Mouse (Mus musculus) small intestine, adult 2 months (tissue): ENCODE measurements around the gene Dse. TPM values are rescaled to one million over a fixed set of nuclear protein-coding genes. Genes with fewer than 3 reads are reported as not detected.

Source experiments
- H3K27ac ChIP-seq: fragments of 200-500 bp; 2 replicates; pipeline ENCODE4 v1.5.1; 2012; ENCODE audit warnings: low read depth, low read length, control low read depth, inconsistent platforms; ENCODE audit not compliant: insufficient read depth
- H3K27me3 ChIP-seq: fragments of 200-500 bp; 2 replicates; pipeline ENCODE4 v1.6.1; 2012; ENCODE audit warnings: mild to moderate bottlenecking, moderate library complexity, low read length, inconsistent platforms; ENCODE audit not compliant: control insufficient read depth, insufficient read depth
- H3K36me3 ChIP-seq: fragments of 200-500 bp; 2 replicates; pipeline ENCODE4 v1.6.1; 2012; ENCODE audit warnings: mild to moderate bottlenecking, low read length, control low read depth, inconsistent platforms; ENCODE audit not compliant: control insufficient read depth, insufficient read depth
- H3K4me1 ChIP-seq: fragments of 200-500 bp; 2 replicates; pipeline ENCODE4 v1.6.1; 2012; ENCODE audit warnings: low read length, inconsistent platforms, mixed read lengths; ENCODE audit not compliant: control insufficient read depth, insufficient read depth, insufficient read length
- H3K4me3 ChIP-seq: fragments of 200-500 bp; 2 replicates; pipeline ENCODE4 v1.5.1; 2012; ENCODE audit warnings: low read depth, mild to moderate bottlenecking, control low read depth, inconsistent platforms, low read length, moderate library complexity
- CTCF ChIP-seq: fragments of 200-500 bp; IDR thresholded peaks from 2 replicates; pipeline ENCODE4 v1.5.1; 2012; ENCODE audit warnings: low read depth, mild to moderate bottlenecking, control low read depth, inconsistent platforms, low read length, moderate library complexity, mixed read lengths; ENCODE audit not compliant: insufficient replicate concordance, insufficient read length; ENCODE audit errors: extremely low read depth
- POLR2A ChIP-seq: fragments of 200-500 bp; IDR thresholded peaks from 2 replicates; pipeline ENCODE4 v1.6.1; 2012; ENCODE audit warnings: low read depth, mild to moderate bottlenecking, control low read depth, inconsistent platforms, low read length, moderate library complexity
- WGBS: fragments of 180-500 bp; shearing (Covaris S2); methylation state at CpG from one replicate; pipeline ENCODE4 v1.1.7; 2018; 5-methylcytosine and 5-hydroxymethylcytosine counted together
- polyA plus RNA-seq: library from polyadenylated mRNA; depleted of rRNA; stranded (reverse); fragments of >200 nt; gene quantifications from 2 replicates; pipeline ENCODE4 v1.2.3, GENCODE M21; 2012

Gene Dse
- polyA plus RNA-seq, 1 experiment, result 3.2 TPM

- Histone ChIP-seq H3K36me3 (no peaks in the 10 kb centered on the region), H3K27me3 (no peaks in the 10 kb centered on the region), H3K27ac (no peak overlapping the region), H3K4me1 (no peaks in the 10 kb centered on the region), H3K4me3 (no peak overlapping the region)
- 25% methylated on average over 3 of the region's 3 CpGs for WGBS
- TF ChIP-seq POLR2A (no peak), CTCF (no peak)
Observed at GRCm38 (mm10) chr10:34235384-34235783, 27.9 kb upstream of the Dse start.

DNA sequence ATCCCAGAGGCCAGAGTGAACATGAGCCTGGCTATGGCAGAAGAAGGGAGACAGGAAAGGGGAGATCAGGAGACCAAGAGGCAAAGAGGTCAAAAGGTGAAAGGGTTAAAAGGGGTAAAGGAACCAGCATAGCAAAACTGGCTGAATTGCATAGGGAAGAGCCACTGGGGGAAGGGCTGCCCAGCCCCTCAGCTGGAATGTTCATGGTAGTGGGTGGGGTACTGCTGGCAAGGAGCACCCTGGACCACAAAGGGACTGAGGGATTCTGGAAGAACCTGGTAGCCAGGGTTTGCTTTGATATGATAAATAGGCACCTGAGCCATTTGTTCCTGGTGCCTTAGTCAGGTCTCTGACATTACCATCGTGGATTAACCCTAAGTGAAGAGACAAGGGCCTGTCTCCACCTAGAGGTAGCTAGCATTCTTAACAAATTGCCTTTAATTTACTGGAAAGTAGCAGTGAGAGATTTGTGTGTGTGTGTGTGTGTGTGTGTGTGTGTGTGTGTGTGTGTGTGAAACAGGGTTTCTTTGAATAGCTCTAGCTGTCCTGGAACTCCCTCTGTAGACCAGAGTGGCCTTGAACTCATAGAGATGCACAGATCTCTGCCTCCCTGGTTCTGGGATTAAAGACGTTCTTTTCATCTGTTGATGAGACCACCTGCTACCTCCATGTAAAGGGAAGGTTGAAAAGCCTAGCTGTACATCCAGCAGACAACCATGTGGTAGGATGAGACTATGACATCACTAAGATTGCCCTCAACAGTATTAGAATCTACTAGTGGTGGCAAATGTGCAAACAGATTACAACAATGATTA, 26.6 kb upstream of the Dse start:
- no peaks in the 10 kb centered on the region for H3K36me3 ChIP-seq
- H3K4me3 ChIP-seq, result no peak overlapping the region
- H3K27ac ChIP-seq, result no peak overlapping the region
- TF ChIP-seq POLR2A (no peak), CTCF (no peak)
- H3K4me1 ChIP-seq, result no peaks in the 10 kb centered on the region
- H3K27me3 ChIP-seq, result no peaks in the 10 kb centered on the region
- 30% methylated on average over 2 of the region's 2 CpGs for WGBS

GRCm38 (mm10) chr10:34233418-34233817, 25.9 kb upstream of the Dse start:
- no peak overlapping the region for H3K27ac ChIP-seq
- no peaks in the 10 kb centered on the region for H3K36me3 ChIP-seq
- no peaks in the 10 kb centered on the region for H3K4me1 ChIP-seq
- TF ChIP-seq POLR2A (no peak), CTCF (no peak)
- H3K27me3 ChIP-seq, result no peaks in the 10 kb centered on the region
- 68% methylated on average over 1 of the region's 1 CpGs for WGBS
- no peak overlapping the region for H3K4me3 ChIP-seq

- Histone ChIP-seq H3K27ac (no peak overlapping the region), H3K4me1 (no peaks in the 10 kb centered on the region), H3K4me3 (no peak overlapping the region), H3K36me3 (no peaks in the 10 kb centered on the region), H3K27me3 (no peaks in the 10 kb centered on the region)
- no peak for TF ChIP-seq CTCF
- TF ChIP-seq POLR2A, result no peak
- WGBS, result 32% methylated on average over 5 of the region's 5 CpGs
Observed at GRCm38 (mm10) chr10:34230121-34230675, 22.7 kb upstream of the Dse start.

- Histone ChIP-seq H3K4me1 (no peaks in the 10 kb centered on the region), H3K4me3 (no peak overlapping the region), H3K36me3 (no peaks in the 10 kb centered on the region), H3K27ac (no peak overlapping the region), H3K27me3 (no peaks in the 10 kb centered on the region)
- TF ChIP-seq POLR2A, result no peak
- TF ChIP-seq CTCF, result no peak
- 79% methylated on average over 4 of the region's 4 CpGs for WGBS
Observed at GRCm38 (mm10) chr10:34229491-34229890, 22.0 kb upstream of the Dse start.

GRCm38 (mm10) chr10:34223660-34224059, 16.1 kb upstream of the Dse start:
- H3K36me3 ChIP-seq, result no peaks in the 10 kb centered on the region
- WGBS, result 44% methylated on average over 3 of the region's 3 CpGs
- TF ChIP-seq POLR2A (no peak), CTCF (no peak)

DNA sequence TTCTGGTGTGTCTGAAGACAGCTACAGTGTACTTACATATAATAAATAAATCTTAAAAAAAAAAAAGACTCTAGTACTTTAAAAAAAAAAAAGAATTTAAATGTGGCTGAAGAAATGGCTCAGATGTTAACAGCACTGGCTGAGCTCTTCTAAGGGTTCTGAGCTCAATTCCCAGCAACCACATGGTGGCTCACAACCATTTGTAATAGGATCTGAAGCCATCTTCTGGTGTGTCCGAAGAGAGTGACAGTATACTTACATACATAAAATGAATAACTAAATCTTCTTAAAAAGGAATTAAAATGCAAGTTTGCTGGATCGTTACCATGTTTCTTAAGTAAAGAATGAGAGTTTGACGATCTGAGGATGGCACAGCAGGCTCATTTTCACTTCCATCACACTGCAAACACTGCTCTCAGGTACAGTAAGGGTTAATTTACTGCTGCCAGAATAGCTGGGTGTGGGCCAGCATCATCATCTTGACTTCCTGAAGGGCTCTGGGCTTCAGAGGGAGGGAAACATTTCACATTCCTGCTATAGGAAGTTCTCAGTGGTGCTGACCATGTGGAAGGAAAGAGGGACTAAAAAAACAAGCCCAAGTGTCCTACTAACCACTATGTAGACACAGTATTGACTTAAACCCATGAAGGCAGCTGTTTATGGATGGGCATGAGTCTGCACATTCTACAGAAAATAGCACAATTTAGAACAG, 14.6 kb upstream of the Dse start:
- TF ChIP-seq CTCF, result no peak
- TF ChIP-seq POLR2A, result no peak
- 47% methylated on average over 3 of the region's 3 CpGs for WGBS
- Histone ChIP-seq H3K4me3 (no peak overlapping the region), H3K36me3 (no peaks in the 10 kb centered on the region), H3K4me1 (no peaks in the 10 kb centered on the region), H3K27me3 (no peaks in the 10 kb centered on the region), H3K27ac (no peak overlapping the region)

More at GRCm38 (mm10) chr10:34223660-34224059, 16.1 kb upstream of the Dse start:
- Histone ChIP-seq H3K4me3 (no peak overlapping the region), H3K4me1 (no peaks in the 10 kb centered on the region), H3K27ac (no peak overlapping the region), H3K27me3 (no peaks in the 10 kb centered on the region)
